Mouse (Mus musculus) neural tube, embryonic 12.5 days (tissue): ENCODE measurements around the gene Cnot6. TPM values are rescaled to one million over a fixed set of nuclear protein-coding genes. Genes with fewer than 3 reads are reported as not detected.

Source experiments
- polyA plus RNA-seq: library from polyadenylated mRNA; unstranded; fragments of >200 nt; fragmentation: Nextera tagmentation; extraction: Ambion mirVana; gene quantifications from 2 replicates; pipeline ENCODE4 v1.2.1, GENCODE M21; 2016

The Cnot6 gene
- polyA plus RNA-seq, 1 experiment from 2014 or later, result 82.9 TPM

Other genes starting within 250 kb of the Cnot6 start
- gene Olfr1386, start 247.7 kb downstream of the Cnot6 start, polyA plus RNA-seq, result not detected in 2 replicates
- not detected in 2 replicates for gene Olfr1385, start 223.7 kb downstream of the Cnot6 start, polyA plus RNA-seq
- gene Olfr1384, start 206.0 kb downstream of the Cnot6 start, polyA plus RNA-seq, result not detected in 2 replicates
- gene Olfr1383, start 193.1 kb downstream of the Cnot6 start, polyA plus RNA-seq, result not detected in 2 replicates
- gene Olfr1382, start 184.5 kb downstream of the Cnot6 start, polyA plus RNA-seq, result not detected in 2 replicates
- gene Olfr1381, start 169.3 kb downstream of the Cnot6 start, polyA plus RNA-seq, result not detected in 2 replicates
- gene Olfr1380, start 155.8 kb downstream of the Cnot6 start, polyA plus RNA-seq, result not detected in 2 replicates
- gene Flt4, start 103.5 kb downstream of the Cnot6 start, polyA plus RNA-seq, result 2.4 and 2.8 TPM in 2 replicates
- gene Scgb3a1, start 49.1 kb downstream of the Cnot6 start, polyA plus RNA-seq, result not detected in 2 replicates
- 8.1 and 8.2 TPM in 2 replicates for gene Gfpt2, start 81.5 kb upstream of the Cnot6 start, polyA plus RNA-seq
- gene Mapk9, start 134.0 kb upstream of the Cnot6 start, polyA plus RNA-seq, result 52.1 and 58.7 TPM in 2 replicates
- 13.7 and 14.7 TPM in 2 replicates for gene Rasgef1c, start 189.1 kb upstream of the Cnot6 start, polyA plus RNA-seq